Mouse (Mus musculus) subcutaneous adipose tissue, adult 2 months (tissue): Measurements from ENCODE around the gene Gnpat. TPM values are rescaled to one million over a fixed set of nuclear protein-coding genes. Genes with fewer than 3 reads are reported as not detected.

ENCODE experiments used
- polyA plus RNA-seq: library from polyadenylated mRNA; depleted of rRNA; stranded (reverse); fragments of >200 nt; gene quantifications from 2 replicates; pipeline ENCODE4 v1.2.3, GENCODE M21; 2012; ENCODE audit warnings: low replicate concordance; rRNA removed

The Gnpat gene
- polyA plus RNA-seq, result 122 and 226 TPM in 2 replicates

DNA sequence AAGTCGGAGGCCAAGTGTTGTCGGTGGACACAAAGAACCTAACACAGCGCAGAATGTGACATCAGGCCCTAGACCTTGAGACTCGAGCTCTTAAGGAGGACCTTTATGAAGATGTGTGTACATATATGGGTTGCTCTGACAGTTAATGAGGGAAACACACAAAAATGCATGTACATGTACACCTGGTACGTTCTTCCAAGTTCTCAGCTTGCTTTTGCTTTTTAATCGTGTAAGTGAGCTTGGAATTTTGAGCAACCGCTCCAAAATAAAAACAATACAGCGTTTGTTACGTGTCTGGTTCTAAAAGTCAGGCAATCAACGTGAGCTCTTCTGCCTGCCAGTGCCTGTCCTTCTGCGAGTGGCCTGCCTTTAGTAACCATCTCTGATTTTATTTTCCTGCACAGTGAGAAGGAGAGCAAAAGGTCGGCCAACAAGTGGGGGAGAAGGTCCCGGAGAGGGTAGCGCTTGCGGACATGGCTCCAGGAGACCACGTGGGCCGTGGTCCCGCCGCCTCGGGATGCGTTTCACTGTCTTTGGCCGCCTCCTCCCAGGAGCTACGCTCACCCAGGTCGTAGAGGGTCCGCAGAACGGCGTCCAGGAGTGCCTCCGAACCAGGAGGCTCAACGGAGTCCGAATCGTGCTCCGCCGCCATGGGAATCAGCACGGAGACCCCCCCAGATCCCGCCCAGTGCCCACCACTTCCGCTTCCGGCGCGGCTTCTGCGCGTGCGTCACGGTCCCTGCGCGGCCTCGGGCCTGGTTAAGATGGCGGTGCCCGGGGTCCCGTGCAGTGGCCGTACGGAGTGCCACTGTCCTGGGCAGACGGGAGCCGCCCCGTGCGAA lies at the start of gene Gnpat, which contains the start of gene 2810004N23Rik:
Gnpat (plus strand) TSS at position 713 of the 842 bp plus-strand sequence.
2810004N23Rik (minus strand) TSS at position 800 of the 842 bp plus-strand sequence.

DNA sequence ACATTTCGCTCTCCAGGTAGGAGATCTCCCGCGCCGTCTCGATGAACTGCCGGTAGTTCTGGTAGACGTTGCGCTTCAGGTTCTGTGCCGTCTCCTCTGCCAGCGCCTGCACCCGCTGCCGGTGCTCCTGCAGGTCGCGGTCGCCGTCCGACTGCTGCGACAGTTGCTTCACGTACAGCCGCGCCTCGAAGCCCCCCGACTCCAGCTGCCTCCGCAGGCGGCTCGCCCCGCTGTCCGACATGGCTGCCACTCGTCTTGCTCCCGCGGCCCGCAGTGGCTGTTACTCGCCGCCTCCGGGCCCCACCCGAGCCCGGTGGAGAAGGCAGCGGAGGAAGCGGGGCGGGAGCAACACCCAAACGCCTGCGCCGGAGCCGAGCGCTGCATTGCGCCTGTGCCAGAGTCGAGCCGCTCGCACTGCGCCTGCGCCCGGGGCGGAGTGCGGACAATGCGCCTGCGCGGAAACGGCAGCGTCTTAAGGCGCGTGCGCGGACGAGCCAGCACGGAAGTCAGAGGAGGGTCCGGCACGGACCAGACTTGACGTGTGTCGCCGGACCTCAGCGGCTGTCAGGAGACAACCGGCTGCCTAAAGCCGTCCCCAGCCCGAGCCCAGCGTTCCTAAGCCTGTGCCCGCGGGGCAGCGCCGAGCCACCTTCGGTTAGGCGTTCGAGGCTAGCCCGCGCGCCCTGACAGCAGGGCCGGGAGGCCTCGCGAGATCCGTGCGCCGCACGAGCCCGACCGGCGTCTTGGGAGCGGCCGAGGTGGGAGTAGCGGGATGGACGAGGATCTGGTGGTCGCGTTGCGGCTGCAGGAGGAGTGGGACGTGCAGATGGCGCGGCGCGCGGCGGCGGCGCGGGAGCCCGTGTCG lies 34.8 kb downstream of the Gnpat start, which contains the start of the genes Exoc8 and Sprtn:
Exoc8 (minus strand) TSS at position 320 of the 865 bp plus-strand sequence.
Sprtn (plus strand) TSS at position 501 of the 865 bp plus-strand sequence.

Other genes with a start within 250 kb of the Gnpat start
- gene 2310022B05Rik, start 199.7 kb upstream of the Gnpat start, polyA plus RNA-seq, result 35.1 and 82.0 TPM in 2 replicates
- 28.4 and 30.8 TPM in 2 replicates for gene Ttc13, start 141.1 kb upstream of the Gnpat start, polyA plus RNA-seq
- 14.3 and 28.4 TPM in 2 replicates for gene Arv1, start 140.9 kb upstream of the Gnpat start, polyA plus RNA-seq
- gene Fam89a, start 111.2 kb upstream of the Gnpat start, polyA plus RNA-seq, result 1.5 and 5.4 TPM in 2 replicates
- gene Trim67, start 69.9 kb upstream of the Gnpat start, polyA plus RNA-seq, result 0.55 and 3.7 TPM in 2 replicates
- gene 2810004N23Rik, start 87 bp downstream of the Gnpat start, polyA plus RNA-seq, result 9.6 and 18.4 TPM in 2 replicates
- 13.5 and 14.4 TPM in 2 replicates for gene Exoc8, start 34.7 kb downstream of the Gnpat start, polyA plus RNA-seq
- 14.1 and 20.0 TPM in 2 replicates for gene Sprtn, start 34.9 kb downstream of the Gnpat start, polyA plus RNA-seq
- gene Egln1, start 86.3 kb downstream of the Gnpat start, polyA plus RNA-seq, result 39.3 and 47.7 TPM in 2 replicates
- gene Tsnax, start 150.0 kb downstream of the Gnpat start, polyA plus RNA-seq, result 55.8 and 75.4 TPM in 2 replicates
- 1.8 TPM in 2 replicates for gene Disc1, start 191.2 kb downstream of the Gnpat start, polyA plus RNA-seq